Mouse (Mus musculus): ENCODE results near the gene Dnm2. TPM values are rescaled to one million over a fixed set of nuclear protein-coding genes. Genes with fewer than 3 reads are reported as not detected.

Gene Dnm2
- polyA plus RNA-seq, 1 experiment = 86.2 TPM

DNA sequence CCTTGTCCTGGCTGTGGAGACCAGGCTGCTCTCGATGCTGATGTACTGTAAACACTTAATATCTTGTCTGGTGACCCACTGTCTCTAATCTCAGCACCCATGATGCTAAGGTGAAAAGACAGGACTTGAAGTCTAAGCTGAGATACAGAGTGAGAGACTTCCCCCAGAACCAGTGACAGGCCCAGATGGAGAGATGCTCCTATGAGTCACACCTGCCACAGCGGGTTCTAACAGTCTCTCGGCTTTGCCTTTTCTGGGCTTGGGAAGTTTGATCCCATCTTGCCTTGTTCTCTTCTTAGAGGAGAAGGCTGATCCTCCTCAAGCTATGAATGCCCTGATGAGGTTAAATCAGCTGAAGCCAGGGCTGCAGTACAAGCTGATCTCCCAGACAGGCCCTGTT, 27.5 kb upstream of the Dnm2 start:
- no peaks in the 10 kb centered on the region for H3K4me1 ChIP-seq (ENCODE audit: control insufficient read depth, insufficient read depth, low read length)
- H3K4me3 ChIP-seq (ENCODE audit: low read depth, low read length) = no peak overlapping the region
- TF ChIP-seq EP300 (IDR thresholded peaks at IDR 0.05; ENCODE audit: insufficient read depth, low read depth, low read length) (no peak), POLR2A (IDR thresholded peaks at IDR 0.05; ENCODE audit: insufficient read depth, low read length) (no peak), CTCF (IDR thresholded peaks at IDR 0.05; ENCODE audit: low read depth, low read length) (no peak)
- peaks cover 88% of the 10 kb centered on the region for H3K36me3 ChIP-seq (ENCODE audit: control insufficient read depth, insufficient read depth, low read length, poor library complexity, severe bottlenecking)
- no peak overlapping the region for H3K9ac ChIP-seq (ENCODE audit: low read depth, poor library complexity, severe bottlenecking)
- H3K27ac ChIP-seq (ENCODE audit: insufficient read depth, low read length) = no peak overlapping the region
- H3K27me3 ChIP-seq (ENCODE audit: control insufficient read depth, insufficient read depth, low read length, poor library complexity, severe bottlenecking) = no peaks in the 10 kb centered on the region
- H3K9me3 ChIP-seq (replicated peaks; ENCODE audit: control insufficient read depth, insufficient read depth, low read length, poor library complexity, severe bottlenecking) = no peaks in the 10 kb centered on the region

DNA sequence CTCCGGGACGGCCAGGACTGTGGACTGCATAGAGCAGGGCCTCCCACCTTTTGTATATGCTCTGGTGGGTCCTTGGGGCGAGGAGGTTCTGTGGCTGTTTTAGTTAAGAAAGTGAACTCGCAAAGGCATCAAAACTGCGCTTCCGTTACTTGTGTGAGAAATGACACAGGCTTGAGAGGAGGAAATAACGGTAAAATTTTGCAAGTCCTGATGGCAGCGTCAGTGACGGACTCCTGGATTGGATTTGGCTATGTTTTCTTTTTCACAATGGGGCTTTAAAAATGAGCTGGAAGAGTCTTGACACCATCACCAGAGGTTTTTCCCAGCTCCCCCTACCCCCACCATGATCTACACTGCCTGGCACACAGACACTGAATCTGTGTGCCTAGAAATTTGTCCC, 23.7 kb upstream of the Dnm2 start:
- Histone ChIP-seq H3K27me3 (ENCODE audit: control insufficient read depth, insufficient read depth, low read length, poor library complexity, severe bottlenecking) (no peaks in the 10 kb centered on the region), H3K9ac (ENCODE audit: low read depth, poor library complexity, severe bottlenecking) (no peak overlapping the region)
- TF ChIP-seq EP300 (IDR thresholded peaks at IDR 0.05; ENCODE audit: insufficient read depth, low read depth, low read length) = no peak
- no peak for TF ChIP-seq CTCF (IDR thresholded peaks at IDR 0.05; ENCODE audit: low read depth, low read length)

DNA sequence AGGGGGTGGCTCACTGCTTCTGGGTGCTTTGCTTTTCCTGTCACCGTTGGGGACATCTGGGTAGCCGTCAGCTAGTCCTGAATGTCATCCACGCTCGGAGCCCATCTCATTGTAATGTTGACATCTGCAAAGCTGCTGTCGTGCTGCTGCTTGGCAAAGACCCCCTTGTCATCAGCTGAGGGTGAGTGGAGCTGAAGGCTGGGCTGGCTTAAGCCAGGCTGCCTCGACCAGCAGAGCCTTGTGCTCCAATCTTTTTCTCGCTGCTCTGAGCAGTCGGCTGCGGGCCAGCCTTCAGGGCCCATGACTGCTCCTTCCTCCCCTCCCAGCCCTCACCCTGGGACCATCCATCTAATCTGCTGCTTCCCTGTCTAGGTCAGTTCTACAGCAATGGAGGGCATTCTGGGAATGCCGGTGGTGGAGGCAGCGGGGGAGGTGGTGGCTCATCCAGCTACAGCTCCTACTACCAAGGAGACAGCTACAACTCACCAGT, 21.9 kb upstream of the Dnm2 start:
- Histone ChIP-seq H3K9ac (ENCODE audit: low read depth, poor library complexity, severe bottlenecking) (no peak overlapping the region), H3K27ac (ENCODE audit: insufficient read depth, low read length) (no peak overlapping the region), H3K4me1 (ENCODE audit: control insufficient read depth, insufficient read depth, low read length) (no peaks in the 10 kb centered on the region), H3K9me3 (replicated peaks; ENCODE audit: control insufficient read depth, insufficient read depth, low read length, poor library complexity, severe bottlenecking) (no peaks in the 10 kb centered on the region), H3K36me3 (ENCODE audit: control insufficient read depth, insufficient read depth, low read length, poor library complexity, severe bottlenecking) (peaks cover 59% of the 10 kb centered on the region), H3K4me3 (ENCODE audit: low read depth, low read length) (no peak overlapping the region), H3K27me3 (ENCODE audit: control insufficient read depth, insufficient read depth, low read length, poor library complexity, severe bottlenecking) (no peaks in the 10 kb centered on the region)
- TF ChIP-seq CTCF (IDR thresholded peaks at IDR 0.05; ENCODE audit: low read depth, low read length) (no peak), EP300 (IDR thresholded peaks at IDR 0.05; ENCODE audit: insufficient read depth, low read depth, low read length) (no peak), POLR2A (IDR thresholded peaks at IDR 0.05; ENCODE audit: insufficient read depth, low read length) (no peak)

More for the DNA sequence above, 23.7 kb upstream of the Dnm2 start:
- H3K36me3 ChIP-seq (ENCODE audit: control insufficient read depth, insufficient read depth, low read length, poor library complexity, severe bottlenecking) = peaks cover 73% of the 10 kb centered on the region
- H3K27ac ChIP-seq (ENCODE audit: insufficient read depth, low read length) = no peak overlapping the region
- no peak overlapping the region for H3K4me3 ChIP-seq (ENCODE audit: low read depth, low read length)
- H3K9me3 ChIP-seq (replicated peaks; ENCODE audit: control insufficient read depth, insufficient read depth, low read length, poor library complexity, severe bottlenecking) = no peaks in the 10 kb centered on the region
- no peaks in the 10 kb centered on the region for H3K4me1 ChIP-seq (ENCODE audit: control insufficient read depth, insufficient read depth, low read length)

DNA sequence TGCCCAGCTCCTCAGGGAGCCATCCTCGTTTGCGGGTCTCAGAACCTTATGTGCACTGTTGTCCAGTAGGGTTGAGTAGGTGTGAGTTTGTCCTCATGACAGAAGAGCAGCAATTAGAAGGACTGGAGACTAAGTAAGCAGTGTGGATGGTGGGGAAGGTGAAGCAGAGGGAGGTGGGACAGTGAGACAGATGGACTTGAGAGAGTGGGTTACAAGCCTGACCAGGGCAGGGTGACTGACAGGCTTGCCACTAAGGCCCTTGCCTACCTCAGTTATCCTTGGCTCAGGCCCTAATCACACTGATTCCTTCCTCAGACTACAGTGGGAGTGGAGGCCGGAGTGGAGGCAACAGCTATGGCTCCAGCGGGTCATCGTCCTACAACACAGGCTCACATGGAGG, 21.0 kb upstream of the Dnm2 start:
- peaks cover 51% of the 10 kb centered on the region for H3K36me3 ChIP-seq (ENCODE audit: control insufficient read depth, insufficient read depth, low read length, poor library complexity, severe bottlenecking)

DNA sequence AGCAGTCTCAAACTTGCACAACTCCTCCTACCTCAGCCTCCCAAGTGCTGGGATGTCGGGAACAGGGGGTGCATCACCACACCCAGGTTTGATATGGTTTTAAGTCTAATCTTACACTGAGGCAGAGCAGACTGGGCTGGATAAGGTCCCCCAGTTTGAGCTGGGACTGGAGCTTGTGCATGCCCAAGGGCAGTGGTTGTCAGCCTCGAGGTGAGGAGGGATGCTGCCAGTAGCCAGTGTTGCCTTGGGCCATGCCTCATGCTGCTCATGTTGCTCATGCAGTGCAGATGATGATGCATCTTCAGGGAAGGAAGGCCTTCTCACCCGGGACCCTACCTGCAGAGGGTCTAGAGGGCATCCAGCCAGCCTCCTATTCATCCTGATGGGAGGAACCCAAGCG, 19.2 kb upstream of the Dnm2 start:
- no peaks in the 10 kb centered on the region for H3K4me1 ChIP-seq (ENCODE audit: control insufficient read depth, insufficient read depth, low read length)
- H3K27ac ChIP-seq (ENCODE audit: insufficient read depth, low read length) = no peak overlapping the region
- no peaks in the 10 kb centered on the region for H3K9me3 ChIP-seq (replicated peaks; ENCODE audit: control insufficient read depth, insufficient read depth, low read length, poor library complexity, severe bottlenecking)
- TF ChIP-seq POLR2A (IDR thresholded peaks at IDR 0.05; ENCODE audit: insufficient read depth, low read length) (no peak), EP300 (IDR thresholded peaks at IDR 0.05; ENCODE audit: insufficient read depth, low read depth, low read length) (no peak), CTCF (IDR thresholded peaks at IDR 0.05; ENCODE audit: low read depth, low read length) (no peak)
- H3K4me3 ChIP-seq (ENCODE audit: low read depth, low read length) = no peak overlapping the region
- H3K36me3 ChIP-seq (ENCODE audit: control insufficient read depth, insufficient read depth, low read length, poor library complexity, severe bottlenecking) = peaks cover 34% of the 10 kb centered on the region
- H3K9ac ChIP-seq (ENCODE audit: low read depth, poor library complexity, severe bottlenecking) = no peak overlapping the region
- H3K27me3 ChIP-seq (ENCODE audit: control insufficient read depth, insufficient read depth, low read length, poor library complexity, severe bottlenecking) = no peaks in the 10 kb centered on the region

More for the DNA sequence above, 21.0 kb upstream of the Dnm2 start:
- no peak overlapping the region for H3K9ac ChIP-seq (ENCODE audit: low read depth, poor library complexity, severe bottlenecking)
- no peak for TF ChIP-seq EP300 (IDR thresholded peaks at IDR 0.05; ENCODE audit: insufficient read depth, low read depth, low read length)
- TF ChIP-seq POLR2A (IDR thresholded peaks at IDR 0.05; ENCODE audit: insufficient read depth, low read length) = no peak
- TF ChIP-seq CTCF (IDR thresholded peaks at IDR 0.05; ENCODE audit: low read depth, low read length) = no peak
- no peak overlapping the region for H3K4me3 ChIP-seq (ENCODE audit: low read depth, low read length)
- no peaks in the 10 kb centered on the region for H3K27me3 ChIP-seq (ENCODE audit: control insufficient read depth, insufficient read depth, low read length, poor library complexity, severe bottlenecking)
- H3K27ac ChIP-seq (ENCODE audit: insufficient read depth, low read length) = no peak overlapping the region
- H3K4me1 ChIP-seq (ENCODE audit: control insufficient read depth, insufficient read depth, low read length) = no peaks in the 10 kb centered on the region
- no peaks in the 10 kb centered on the region for H3K9me3 ChIP-seq (replicated peaks; ENCODE audit: control insufficient read depth, insufficient read depth, low read length, poor library complexity, severe bottlenecking)

DNA sequence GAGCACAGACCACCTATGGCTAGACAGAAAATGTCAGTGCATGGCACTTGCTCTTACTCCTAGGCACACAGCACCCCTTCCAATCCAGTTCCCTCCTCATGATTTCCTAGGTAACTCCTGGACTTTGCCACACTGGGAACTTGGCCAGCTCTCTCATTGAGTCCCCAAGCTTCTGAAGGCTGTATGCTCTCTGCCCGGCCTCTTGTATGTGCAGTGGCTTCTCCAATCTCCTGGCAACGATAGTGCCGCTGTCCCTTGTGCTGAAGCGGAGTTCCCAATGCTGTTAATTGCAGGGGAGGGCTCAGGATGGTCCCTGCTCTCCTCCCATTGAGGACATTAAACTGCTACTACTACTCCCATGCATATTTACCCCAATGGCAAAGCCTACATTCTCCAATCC, 16.8 kb upstream of the Dnm2 start:
- H3K4me3 ChIP-seq (ENCODE audit: low read depth, low read length) = no peak overlapping the region
- no peak overlapping the region for H3K27ac ChIP-seq (ENCODE audit: insufficient read depth, low read length)
- H3K27me3 ChIP-seq (ENCODE audit: control insufficient read depth, insufficient read depth, low read length, poor library complexity, severe bottlenecking) = no peaks in the 10 kb centered on the region
- H3K9me3 ChIP-seq (replicated peaks; ENCODE audit: control insufficient read depth, insufficient read depth, low read length, poor library complexity, severe bottlenecking) = no peaks in the 10 kb centered on the region
- no peaks in the 10 kb centered on the region for H3K4me1 ChIP-seq (ENCODE audit: control insufficient read depth, insufficient read depth, low read length)
- peaks cover 26% of the 10 kb centered on the region for H3K36me3 ChIP-seq (ENCODE audit: control insufficient read depth, insufficient read depth, low read length, poor library complexity, severe bottlenecking)
- TF ChIP-seq POLR2A (IDR thresholded peaks at IDR 0.05; ENCODE audit: insufficient read depth, low read length) (no peak), EP300 (IDR thresholded peaks at IDR 0.05; ENCODE audit: insufficient read depth, low read depth, low read length) (no peak), CTCF (IDR thresholded peaks at IDR 0.05; ENCODE audit: low read depth, low read length) (no peak)
- no peak overlapping the region for H3K9ac ChIP-seq (ENCODE audit: low read depth, poor library complexity, severe bottlenecking)
